Mouse (Mus musculus): ENCODE measurements around the gene Serpinb6b. TPM values are rescaled to one million over a fixed set of nuclear protein-coding genes. Genes with fewer than 3 reads are reported as not detected.

Gene Serpinb6b
- 1 to 10 TPM; 2.1 to 2.4 TPM for total RNA-seq (2023)

GRCm38 (mm10) chr13:32964989-32965811, at the start of gene Serpinb6b:
Gene Serpinb6b, plus strand, starts transcription at chr13:32965209.

GRCm38 (mm10) chr13:33002950-33003349, 37.9 kb downstream of the Serpinb6b start, which contains the start of gene Serpinb9:
Gene Serpinb9, plus strand, starts transcription at chr13:33003250.

GRCm38 (mm10) chr13:33027244-33027643, 62.2 kb downstream of the Serpinb6b start, which contains the start of gene Serpinb9b:
Gene Serpinb9b, plus strand, starts transcription at chr13:33027416.

Other genes with a start within 250 kb of the Serpinb6b start
- not detected for gene Mylk4, start 181.3 kb upstream of the Serpinb6b start, total RNA-seq (2023)
- 10 to 100 TPM; 15.8 to 18.0 TPM for gene Wrnip1, start 163.2 kb upstream of the Serpinb6b start, total RNA-seq (2023)
- gene D930007J09Rik, start 162.4 kb upstream of the Serpinb6b start, total RNA-seq (2023) = not detected
- 10 to 100 TPM in 1 of 2 experiments, 1 to 10 TPM in 1; 7.0 to 12.6 TPM for gene Serpinb1a, start 114.0 kb upstream of the Serpinb6b start, total RNA-seq (2023)
- not detected for gene Serpinb1c, start 67.0 kb upstream of the Serpinb6b start, total RNA-seq (2023)
- gene Serpinb9, start 38.0 kb downstream of the Serpinb6b start, total RNA-seq (2023) = 1 to 10 TPM; 3.6 to 3.7 TPM
- gene Serpinb9b, start 62.2 kb downstream of the Serpinb6b start, total RNA-seq (2023) = not detected
- under 1 TPM in 1 of 2 experiments, not detected in 1; 0.39 TPM for gene Serpinb1b, start 113.4 kb downstream of the Serpinb6b start, total RNA-seq (2023)
- not detected for gene Serpinb9c, start 194.5 kb downstream of the Serpinb6b start, total RNA-seq (2023)
- not detected for gene Serpinb9d, start 227.8 kb downstream of the Serpinb6b start, total RNA-seq (2023)

All from monocyte, adult 59 days (primary cell).